Mouse (Mus musculus) CH12.LX (cell line): Measurements from ENCODE around the gene Hp. TPM values are rescaled to one million over a fixed set of nuclear protein-coding genes. Genes with fewer than 3 reads are reported as not detected.

ENCODE experiments used
- DNase-seq: peaks from one replicate; pipeline ENCODE4 v3.0.0-alpha.2; 2013; ENCODE audit errors: extremely low read depth
- H3K27ac ChIP-seq: 2 replicates; pipeline ENCODE4 v1.5.1; 2012; ENCODE audit warnings: low read depth, mild to moderate bottlenecking, control low read depth, moderate library complexity; ENCODE audit not compliant: insufficient read depth
- H3K27me3 ChIP-seq: replicated peaks from 2 replicates; pipeline ENCODE3; 2012; ENCODE audit warnings: inconsistent platforms
- H3K36me3 ChIP-seq, 2 experiments: replicated peaks in 1 of 2; 2 replicates each; pipeline versions ENCODE3 to v1.6.1; 2012; ENCODE audit warnings: inconsistent platforms in 1 of 2, low read length in 1 of 2, mild to moderate bottlenecking in 1 of 2, mixed read lengths in 1 of 2, moderate library complexity in 1 of 2; ENCODE audit not compliant: control insufficient read depth in 1 of 2, insufficient read depth in 1 of 2
- H3K4me1 ChIP-seq, 2 experiments: 2 replicates each; pipeline ENCODE4 v1.6.1; 2012; ENCODE audit warnings: inconsistent platforms in 1 of 2, moderate library complexity in 1 of 2; ENCODE audit not compliant: insufficient read depth in 2 of 2, control insufficient read depth in 1 of 2
- H3K4me2 ChIP-seq: 2 replicates; pipeline ENCODE4 v1.6.1; 2012; ENCODE audit warnings: low read depth, mild to moderate bottlenecking, control low read depth; ENCODE audit not compliant: poor library complexity, insufficient read depth, severe bottlenecking
- H3K4me3 ChIP-seq, 3 experiments: fragments of 150-350 bp in 1 of 3; sonication (generic) in 1 of 3; replicated peaks in 1 of 3; 2 replicates each; pipeline versions ENCODE3 to v1.5.1; 2011 to 2012; ENCODE audit warnings: low read depth in 2 of 3, low read length in 2 of 3, mild to moderate bottlenecking in 2 of 3, moderate library complexity in 2 of 3, control low read depth in 1 of 3, improper control_type of control experiment in 1 of 3, inconsistent platforms in 1 of 3, mixed read lengths in 1 of 3; ENCODE audit not compliant: poor library complexity in 1 of 3
- H3K79me2 ChIP-seq: replicated peaks from 2 replicates; pipeline ENCODE4 v1.6.1; 2012; ENCODE audit warnings: mild to moderate bottlenecking, moderate library complexity; ENCODE audit not compliant: control insufficient read depth, poor library complexity, insufficient read depth, severe bottlenecking; ENCODE audit errors: extremely low read depth
- H3K9ac ChIP-seq: 2 replicates; pipeline ENCODE4 v1.6.1; 2012; ENCODE audit warnings: low read depth, mild to moderate bottlenecking, control low read depth, moderate library complexity; ENCODE audit not compliant: insufficient read depth
- H3K9me3 ChIP-seq: replicated peaks from 2 replicates; pipeline ENCODE3; 2012; ENCODE audit warnings: low read length, inconsistent platforms, mixed read lengths
- BHLHE40 ChIP-seq: IDR thresholded peaks from 2 replicates; pipeline ENCODE4 v1.6.1; 2011; ENCODE audit warnings: mild to moderate bottlenecking, low read depth, low read length, improper control_type of control experiment
- CHD2 ChIP-seq: IDR thresholded peaks from 2 replicates; pipeline ENCODE4 v1.6.1; 2011; ENCODE audit warnings: low read length, improper control_type of control experiment
- CTCF ChIP-seq, 2 experiments: IDR thresholded peaks in 1 of 2; conservative IDR thresholded peaks in 1 of 2; 2 replicates each; pipeline ENCODE4 v1.5.1; 2011 to 2012; ENCODE audit warnings: low read depth in 2 of 2, low read length in 2 of 2, improper control_type of control experiment in 1 of 2, inconsistent platforms in 1 of 2, mild to moderate bottlenecking in 1 of 2, moderate library complexity in 1 of 2
- E2F4 ChIP-seq: IDR thresholded peaks from 2 replicates; pipeline ENCODE4 v1.6.1; 2011; ENCODE audit warnings: low read depth, low read length, improper control_type of control experiment; ENCODE audit not compliant: insufficient replicate concordance
- ELF1 ChIP-seq: IDR thresholded peaks from 2 replicates; pipeline ENCODE4 v1.6.1; 2014; ENCODE audit warnings: low read depth, mild to moderate bottlenecking, inconsistent platforms, low read length, improper control_type of control experiment
- EP300 ChIP-seq: IDR thresholded peaks from 2 replicates; pipeline ENCODE4 v1.6.1; 2011; ENCODE audit warnings: low read length, improper control_type of control experiment
- GABPA ChIP-seq: IDR thresholded peaks from 2 replicates; pipeline ENCODE4 v1.6.1; 2012; ENCODE audit warnings: low read depth, low read length, improper control_type of control experiment, inconsistent platforms; ENCODE audit not compliant: insufficient replicate concordance
- IRF4 ChIP-seq: IDR thresholded peaks from 2 replicates; pipeline ENCODE4 v1.6.1; 2014; ENCODE audit warnings: low read depth, mild to moderate bottlenecking, inconsistent platforms, low read length, improper control_type of control experiment
- JUN ChIP-seq: IDR thresholded peaks from 2 replicates; pipeline ENCODE4 v1.6.1; 2011; ENCODE audit warnings: low read depth, mild to moderate bottlenecking, low read length, improper control_type of control experiment, moderate library complexity; ENCODE audit not compliant: insufficient read depth
- JUND ChIP-seq: conservative IDR thresholded peaks from 2 replicates; pipeline ENCODE4 v1.6.1; 2011; ENCODE audit warnings: low read depth, low read length, improper control_type of control experiment
- KAT2A ChIP-seq: IDR thresholded peaks from 2 replicates; pipeline ENCODE4 v1.6.1; 2012; ENCODE audit warnings: low read length, improper control_type of control experiment, inconsistent platforms; ENCODE audit not compliant: insufficient replicate concordance
- MAFK ChIP-seq: IDR thresholded peaks from 2 replicates; pipeline ENCODE4 v1.6.1; 2011; ENCODE audit warnings: low read length, improper control_type of control experiment; ENCODE audit not compliant: insufficient replicate concordance
- MAX ChIP-seq: IDR thresholded peaks from 2 replicates; pipeline ENCODE4 v1.6.1; 2011; ENCODE audit warnings: low read length, improper control_type of control experiment
- MAZ ChIP-seq: IDR thresholded peaks from 2 replicates; pipeline ENCODE4 v1.6.1; 2012; ENCODE audit warnings: low read depth, mild to moderate bottlenecking, inconsistent platforms, low read length, improper control_type of control experiment, moderate library complexity
- MEF2A ChIP-seq: IDR thresholded peaks from 2 replicates; pipeline ENCODE4 v1.6.1; 2014; ENCODE audit warnings: low read depth, mild to moderate bottlenecking, inconsistent platforms, low read length, improper control_type of control experiment, borderline replicate concordance
- MXI1 ChIP-seq: IDR thresholded peaks from 2 replicates; pipeline ENCODE4 v1.6.1; 2011; ENCODE audit warnings: mild to moderate bottlenecking, low read depth, low read length, improper control_type of control experiment
- NELFE ChIP-seq: IDR thresholded peaks from 2 replicates; pipeline ENCODE4 v1.6.1; 2011; ENCODE audit warnings: low read depth, low read length, improper control_type of control experiment
- NRF1 ChIP-seq: IDR thresholded peaks from 2 replicates; pipeline ENCODE4 v1.6.1; 2014; ENCODE audit warnings: low read depth, mild to moderate bottlenecking, inconsistent platforms, low read length, improper control_type of control experiment, moderate library complexity
- PAX5 ChIP-seq: IDR thresholded peaks from 2 replicates; pipeline ENCODE4 v1.6.1; 2012; ENCODE audit warnings: low read length, inconsistent platforms, mixed read lengths
- POLR2A ChIP-seq: IDR thresholded peaks from 2 replicates; pipeline ENCODE4 v1.6.1; 2011; ENCODE audit warnings: low read depth, mild to moderate bottlenecking, improper control_type of control experiment, low read length
- RAD21 ChIP-seq: IDR thresholded peaks from 2 replicates; pipeline ENCODE4 v1.6.1; 2011; ENCODE audit warnings: low read depth, mild to moderate bottlenecking, low read length, improper control_type of control experiment, moderate library complexity
- RCOR1 ChIP-seq: conservative IDR thresholded peaks from 2 replicates; pipeline ENCODE4 v1.6.1; 2012; ENCODE audit warnings: low read depth, mild to moderate bottlenecking, inconsistent platforms, low read length, improper control_type of control experiment
- SMC3 ChIP-seq: IDR thresholded peaks from 2 replicates; pipeline ENCODE4 v1.6.1; 2011; ENCODE audit warnings: low read depth, low read length, improper control_type of control experiment
- TBP ChIP-seq: conservative IDR thresholded peaks from 2 replicates; pipeline ENCODE4 v1.6.1; 2011; ENCODE audit warnings: low read depth, low read length, improper control_type of control experiment
- TCF12 ChIP-seq: IDR thresholded peaks from 2 replicates; pipeline ENCODE4 v1.6.1; 2014; ENCODE audit warnings: low read depth, mild to moderate bottlenecking, inconsistent platforms, low read length, improper control_type of control experiment
- UBTF ChIP-seq: IDR thresholded peaks from 2 replicates; pipeline ENCODE4 v1.6.1; 2012; ENCODE audit warnings: low read depth, mild to moderate bottlenecking, inconsistent platforms, low read length, improper control_type of control experiment, moderate library complexity
- USF1 ChIP-seq: IDR thresholded peaks from 2 replicates; pipeline ENCODE4 v1.6.1; 2014; ENCODE audit warnings: low read depth, mild to moderate bottlenecking, inconsistent platforms, low read length, improper control_type of control experiment
- USF2 ChIP-seq: conservative IDR thresholded peaks from 2 replicates; pipeline ENCODE4 v1.6.1; 2011; ENCODE audit warnings: low read depth, low read length, improper control_type of control experiment
- ZC3H11A ChIP-seq: IDR thresholded peaks from 2 replicates; pipeline ENCODE4 v1.6.1; 2012; ENCODE audit warnings: low read depth, mild to moderate bottlenecking, inconsistent platforms, low read length, improper control_type of control experiment
- ZNF384 ChIP-seq: IDR thresholded peaks from 2 replicates; pipeline ENCODE4 v1.6.1; 2012; ENCODE audit warnings: low read depth, low read length, improper control_type of control experiment, inconsistent platforms
- dilution Hi-C: fragments of 300-500 bp; cut with MboI; formaldehyde crosslinking; loops from 2 replicates; pipeline ENCODE4 v1.14.3; 2020; ENCODE audit warnings: low sequenced_read_pairs; ENCODE audit not compliant: extremely low pct_unique_long_range_greater_than_20kb, extremely low pct_ligation_motif_present
- in situ Hi-C: fragments of 300-500 bp; cut with MboI; formaldehyde crosslinking; loops from 3 replicates; pipeline ENCODE4 v1.14.3; 2019; ENCODE audit warnings: low sequenced_read_pairs, low pct_ligation_motif_present, low pct_unique_long_range_greater_than_20kb, mixed read lengths
- polyA plus RNA-seq: library from polyadenylated mRNA; unstranded; fragments of >175 nt; gene quantifications from 2 replicates; pipeline ENCODE4 v1.2.1, GENCODE M21; 2012; ENCODE audit warnings: low read depth; ENCODE audit not compliant: insufficient read length
- total RNA-seq, 2 experiments: library from RNA; depleted of rRNA; stranded (reverse); fragments of 300-350 nt in 1 of 2; fragments of >200 nt in 1 of 2; gene quantifications; 2 replicates each; pipeline ENCODE4 v1.2.3; 2012 to 2014

Hp gene
- total and polyA plus RNA-seq, 3 experiments = not detected

GRCm38 (mm10) chr8:109544049-109544448 lies 34.9 kb downstream of the Hp start:
- in situ Hi-C loops = no loop called here
- dilution Hi-C loops = no loop called here
- H3K4me1 ChIP-seq = peaks cover 14 to 20% of the 10 kb centered on the region in 2 experiments; a peak in 3 of 4 replicates
- H3K79me2 ChIP-seq = no peaks in the 10 kb centered on the region
- peaks cover 21 to 35% of the 10 kb centered on the region in 2 experiments for H3K36me3 ChIP-seq
- H3K9me3 ChIP-seq = no peaks in the 10 kb centered on the region
- DNase-seq = no peak
- H3K9ac ChIP-seq = no peak overlapping the region
- no peaks in the 10 kb centered on the region for H3K27me3 ChIP-seq
- no peak overlapping the region for H3K4me3 ChIP-seq
- H3K27ac ChIP-seq = no peak overlapping the region
- TF ChIP-seq CHD2 = no peak
- TF ChIP-seq E2F4 = no peak
- TF ChIP-seq POLR2A = no peak
- TF ChIP-seq SMC3 = no peak
- no peak for TF ChIP-seq IRF4
- no peak for TF ChIP-seq NELFE
- no peak for TF ChIP-seq ELF1
- TF ChIP-seq USF1 = no peak
- no peak for TF ChIP-seq MAX
- TF ChIP-seq JUND = no peak
- no peak for TF ChIP-seq ZC3H11A
- no peak for TF ChIP-seq RAD21
- no peak for TF ChIP-seq JUN
- no peak for TF ChIP-seq TCF12
- no peak for TF ChIP-seq TBP
- TF ChIP-seq ZNF384 = no peak
- no peak overlapping the region for H3K4me2 ChIP-seq

GRCm38 (mm10) chr8:109542748-109543519 lies 36.0 kb downstream of the Hp start:
- no peak overlapping the region for H3K27ac ChIP-seq
- H3K4me1 ChIP-seq = peaks cover 14 to 20% of the 10 kb centered on the region in 2 experiments; a peak in 3 of 4 replicates
- dilution Hi-C loops = no loop called here
- in situ Hi-C loops = no loop called here
- H3K27me3 ChIP-seq = no peaks in the 10 kb centered on the region
- peaks cover 10 to 24% of the 10 kb centered on the region in 2 experiments for H3K36me3 ChIP-seq
- DNase-seq = peak; percentile 67
- H3K9me3 ChIP-seq = no peaks in the 10 kb centered on the region
- no peaks in the 10 kb centered on the region for H3K79me2 ChIP-seq
- peak overlapping the region; percentile 68 for H3K4me2 ChIP-seq
- H3K9ac ChIP-seq = no peak overlapping the region; the same call in 1 of the 2 replicates
- no peak overlapping the region for H3K4me3 ChIP-seq
- TF ChIP-seq JUND (0 out of 2 replicates have a peak, but pooled peaks have one; percentile 17), BHLHE40 (peak; percentile 64), RCOR1 (0 out of 2 replicates have a peak, but pooled peaks have one; percentile 33), SMC3 (no peak), MAX (peak; percentile 45), ZNF384 (no peak), EP300 (peak; percentile 73; the same call in 1 of the 2 replicates), MAZ (peak; percentile 56; the same call in 1 of the 2 replicates), GABPA (no peak), MAFK (peak; percentile 67), PAX5 (no peak), CHD2 (peak; percentile 77; the same call in 1 of the 2 replicates), KAT2A (no peak), CTCF (conservative IDR thresholded peaks at IDR 0.05 in 1 of 2, IDR thresholded peaks at IDR 0.05 in 1 of 2; ENCODE audit: low read depth in 2 of 2, low read length in 2 of 2) (no peak), USF2 (no peak), NELFE (no peak), NRF1 (no peak), MEF2A (peak; percentile 43; the same call in 1 of the 2 replicates), ZC3H11A (no peak), IRF4 (peak; percentile 59), ELF1 (no peak), UBTF (no peak), TBP (peak; percentile 60; the same call in 1 of the 2 replicates), MXI1 (no peak), POLR2A (peak; percentile 39; the same call in 1 of the 2 replicates)
